Mouse (Mus musculus): Measurements from ENCODE around the gene Olfr1156. TPM values are rescaled to one million over a fixed set of nuclear protein-coding genes. Genes with fewer than 3 reads are reported as not detected.

The Olfr1156 gene
- not detected in 2 replicates for polyA plus RNA-seq (2015; fragmentation: Nextera tagmentation; extraction: Ambion mirVana)

GRCm38 (mm10) chr2:87953000-87953399 is at the start of gene Olfr1156:
Gene Olfr1156 (minus strand): TSS chr2:87953100.

GRCm38 (mm10) chr2:87989813-87990212 is 36.9 kb upstream of the Olfr1156 start, which contains the start of gene Olfr1158:
Gene Olfr1158 (plus strand): TSS chr2:87990113.

GRCm38 (mm10) chr2:87974563-87974962 is 21.7 kb upstream of the Olfr1156 start, which contains the start of gene Olfr74:
Gene Olfr74 (minus strand): TSS chr2:87974663.

GRCm38 (mm10) chr2:87968199-87968598 is 15.3 kb upstream of the Olfr1156 start, which contains the start of gene Olfr1157:
Gene Olfr1157 (minus strand): TSS chr2:87968299.

GRCm38 (mm10) chr2:87945037-87945436 is 7.9 kb downstream of the Olfr1156 start, which contains the start of gene Olfr1155:
Gene Olfr1155 (minus strand): TSS chr2:87945137.

GRCm38 (mm10) chr2:87905066-87905465 is 47.8 kb downstream of the Olfr1156 start, which contains the start of gene Olfr1154:
Gene Olfr1154 (minus strand): TSS chr2:87905166.

Other genes starting within 250 kb of the Olfr1156 start
- not detected in 2 replicates for gene Olfr1137, start 239.9 kb downstream of the Olfr1156 start, polyA plus RNA-seq (2015; fragmentation: Nextera tagmentation; extraction: Ambion mirVana)
- gene Olfr1138, start 213.1 kb downstream of the Olfr1156 start, polyA plus RNA-seq (2015; fragmentation: Nextera tagmentation; extraction: Ambion mirVana), result not detected in 2 replicates
- not detected in 2 replicates for gene Olfr1140, start 209.3 kb downstream of the Olfr1156 start, polyA plus RNA-seq (2015; fragmentation: Nextera tagmentation; extraction: Ambion mirVana)
- gene Olfr1141, start 199.1 kb downstream of the Olfr1156 start, polyA plus RNA-seq (2015; fragmentation: Nextera tagmentation; extraction: Ambion mirVana), result not detected in 2 replicates
- gene Olfr152, start 173.6 kb downstream of the Olfr1156 start, polyA plus RNA-seq (2015; fragmentation: Nextera tagmentation; extraction: Ambion mirVana), result not detected in 2 replicates
- gene Olfr1143, start 152.5 kb downstream of the Olfr1156 start, polyA plus RNA-seq (2015; fragmentation: Nextera tagmentation; extraction: Ambion mirVana), result not detected in 2 replicates
- gene Olfr1145, start 143.3 kb downstream of the Olfr1156 start, polyA plus RNA-seq (2015; fragmentation: Nextera tagmentation; extraction: Ambion mirVana), result not detected in 2 replicates
- not detected in 2 replicates for gene Olfr1148, start 122.6 kb downstream of the Olfr1156 start, polyA plus RNA-seq (2015; fragmentation: Nextera tagmentation; extraction: Ambion mirVana)
- gene Olfr1150-ps1, start 109.1 kb downstream of the Olfr1156 start, polyA plus RNA-seq (2015; fragmentation: Nextera tagmentation; extraction: Ambion mirVana), result not detected in 2 replicates
- not detected in 2 replicates for gene Olfr1151, start 97.2 kb downstream of the Olfr1156 start, polyA plus RNA-seq (2015; fragmentation: Nextera tagmentation; extraction: Ambion mirVana)
- 0.02 TPM in 1 of 2 replicates, not detected in the other for gene Olfr1152, start 86.6 kb downstream of the Olfr1156 start, polyA plus RNA-seq (2015; fragmentation: Nextera tagmentation; extraction: Ambion mirVana)
- not detected in 2 replicates for gene Olfr1153, start 58.1 kb downstream of the Olfr1156 start, polyA plus RNA-seq (2015; fragmentation: Nextera tagmentation; extraction: Ambion mirVana)
- gene Olfr1154, start 47.9 kb downstream of the Olfr1156 start, polyA plus RNA-seq (2015; fragmentation: Nextera tagmentation; extraction: Ambion mirVana), result not detected in 2 replicates
- not detected in 2 replicates for gene Olfr1155, start 8.0 kb downstream of the Olfr1156 start, polyA plus RNA-seq (2015; fragmentation: Nextera tagmentation; extraction: Ambion mirVana)
- gene Olfr1157, start 15.2 kb upstream of the Olfr1156 start, polyA plus RNA-seq (2015; fragmentation: Nextera tagmentation; extraction: Ambion mirVana), result not detected in 2 replicates
- gene Olfr74, start 21.6 kb upstream of the Olfr1156 start, polyA plus RNA-seq (2015; fragmentation: Nextera tagmentation; extraction: Ambion mirVana), result not detected in 2 replicates
- not detected in 2 replicates for gene Olfr1158, start 37.0 kb upstream of the Olfr1156 start, polyA plus RNA-seq (2015; fragmentation: Nextera tagmentation; extraction: Ambion mirVana)
- not detected in 2 replicates for gene Olfr1160, start 55.2 kb upstream of the Olfr1156 start, polyA plus RNA-seq (2015; fragmentation: Nextera tagmentation; extraction: Ambion mirVana)
- not detected in 2 replicates for gene Olfr1161, start 69.7 kb upstream of the Olfr1156 start, polyA plus RNA-seq (2015; fragmentation: Nextera tagmentation; extraction: Ambion mirVana)
- not detected in 2 replicates for gene Olfr73, start 84.6 kb upstream of the Olfr1156 start, polyA plus RNA-seq (2015; fragmentation: Nextera tagmentation; extraction: Ambion mirVana)
- not detected in 2 replicates for gene Olfr1162, start 98.0 kb upstream of the Olfr1156 start, polyA plus RNA-seq (2015; fragmentation: Nextera tagmentation; extraction: Ambion mirVana)
- not detected in 2 replicates for gene Olfr1163, start 118.7 kb upstream of the Olfr1156 start, polyA plus RNA-seq (2015; fragmentation: Nextera tagmentation; extraction: Ambion mirVana)
- gene Olfr1164, start 140.9 kb upstream of the Olfr1156 start, polyA plus RNA-seq (2015; fragmentation: Nextera tagmentation; extraction: Ambion mirVana), result not detected in 2 replicates
- not detected in 2 replicates for gene Olfr1166, start 175.2 kb upstream of the Olfr1156 start, polyA plus RNA-seq (2015; fragmentation: Nextera tagmentation; extraction: Ambion mirVana)
- gene Olfr1167, start 202.1 kb upstream of the Olfr1156 start, polyA plus RNA-seq (2015; fragmentation: Nextera tagmentation; extraction: Ambion mirVana), result not detected in 2 replicates
- not detected in 2 replicates for gene Olfr1168, start 228.8 kb upstream of the Olfr1156 start, polyA plus RNA-seq (2015; fragmentation: Nextera tagmentation; extraction: Ambion mirVana)